Mouse (Mus musculus) CH12.LX (cell line): ENCODE data around the gene Birc3. TPM values are rescaled to one million over a fixed set of nuclear protein-coding genes. Genes with fewer than 3 reads are reported as not detected.

Source experiments
- DNase-seq: peaks from one replicate; pipeline ENCODE4 v3.0.0-alpha.2; 2013; ENCODE audit errors: extremely low read depth
- H3K27ac ChIP-seq: 2 replicates; pipeline ENCODE4 v1.5.1; 2012; ENCODE audit warnings: low read depth, mild to moderate bottlenecking, control low read depth, moderate library complexity; ENCODE audit not compliant: insufficient read depth
- H3K27me3 ChIP-seq: replicated peaks from 2 replicates; pipeline ENCODE3; 2012; ENCODE audit warnings: inconsistent platforms
- H3K36me3 ChIP-seq, 2 experiments: replicated peaks in 1 of 2; 2 replicates each; pipeline versions ENCODE3 to v1.6.1; 2012; ENCODE audit warnings: inconsistent platforms in 1 of 2, low read length in 1 of 2, mild to moderate bottlenecking in 1 of 2, mixed read lengths in 1 of 2, moderate library complexity in 1 of 2; ENCODE audit not compliant: control insufficient read depth in 1 of 2, insufficient read depth in 1 of 2
- H3K4me1 ChIP-seq, 2 experiments: 2 replicates each; pipeline ENCODE4 v1.6.1; 2012; ENCODE audit warnings: inconsistent platforms in 1 of 2, moderate library complexity in 1 of 2; ENCODE audit not compliant: insufficient read depth in 2 of 2, control insufficient read depth in 1 of 2
- H3K4me2 ChIP-seq: 2 replicates; pipeline ENCODE4 v1.6.1; 2012; ENCODE audit warnings: low read depth, mild to moderate bottlenecking, control low read depth; ENCODE audit not compliant: poor library complexity, insufficient read depth, severe bottlenecking
- H3K4me3 ChIP-seq, 3 experiments: fragments of 150-350 bp in 1 of 3; sonication (generic) in 1 of 3; replicated peaks in 1 of 3; 2 replicates each; pipeline versions ENCODE3 to v1.5.1; 2011 to 2012; ENCODE audit warnings: low read depth in 2 of 3, low read length in 2 of 3, mild to moderate bottlenecking in 2 of 3, moderate library complexity in 2 of 3, control low read depth in 1 of 3, improper control_type of control experiment in 1 of 3, inconsistent platforms in 1 of 3, mixed read lengths in 1 of 3; ENCODE audit not compliant: poor library complexity in 1 of 3
- H3K79me2 ChIP-seq: replicated peaks from 2 replicates; pipeline ENCODE4 v1.6.1; 2012; ENCODE audit warnings: mild to moderate bottlenecking, moderate library complexity; ENCODE audit not compliant: control insufficient read depth, poor library complexity, insufficient read depth, severe bottlenecking; ENCODE audit errors: extremely low read depth
- H3K9ac ChIP-seq: 2 replicates; pipeline ENCODE4 v1.6.1; 2012; ENCODE audit warnings: low read depth, mild to moderate bottlenecking, control low read depth, moderate library complexity; ENCODE audit not compliant: insufficient read depth
- H3K9me3 ChIP-seq: replicated peaks from 2 replicates; pipeline ENCODE3; 2012; ENCODE audit warnings: low read length, inconsistent platforms, mixed read lengths
- CHD2 ChIP-seq: IDR thresholded peaks from 2 replicates; pipeline ENCODE4 v1.6.1; 2011; ENCODE audit warnings: low read length, improper control_type of control experiment
- CTCF ChIP-seq, 2 experiments: IDR thresholded peaks in 1 of 2; conservative IDR thresholded peaks in 1 of 2; 2 replicates each; pipeline ENCODE4 v1.5.1; 2011 to 2012; ENCODE audit warnings: low read depth in 2 of 2, low read length in 2 of 2, improper control_type of control experiment in 1 of 2, inconsistent platforms in 1 of 2, mild to moderate bottlenecking in 1 of 2, moderate library complexity in 1 of 2
- ELF1 ChIP-seq: IDR thresholded peaks from 2 replicates; pipeline ENCODE4 v1.6.1; 2014; ENCODE audit warnings: low read depth, mild to moderate bottlenecking, inconsistent platforms, low read length, improper control_type of control experiment
- EP300 ChIP-seq: IDR thresholded peaks from 2 replicates; pipeline ENCODE4 v1.6.1; 2011; ENCODE audit warnings: low read length, improper control_type of control experiment
- ETS1 ChIP-seq: conservative IDR thresholded peaks from 2 replicates; pipeline ENCODE4 v1.6.1; 2012; ENCODE audit warnings: low read depth, mild to moderate bottlenecking, inconsistent platforms, low read length, improper control_type of control experiment, moderate library complexity
- HCFC1 ChIP-seq: IDR thresholded peaks from 2 replicates; pipeline ENCODE4 v1.6.1; 2012; ENCODE audit warnings: low read depth, mild to moderate bottlenecking, inconsistent platforms, low read length, improper control_type of control experiment
- IRF4 ChIP-seq: IDR thresholded peaks from 2 replicates; pipeline ENCODE4 v1.6.1; 2014; ENCODE audit warnings: low read depth, mild to moderate bottlenecking, inconsistent platforms, low read length, improper control_type of control experiment
- JUN ChIP-seq: IDR thresholded peaks from 2 replicates; pipeline ENCODE4 v1.6.1; 2011; ENCODE audit warnings: low read depth, mild to moderate bottlenecking, low read length, improper control_type of control experiment, moderate library complexity; ENCODE audit not compliant: insufficient read depth
- JUND ChIP-seq: conservative IDR thresholded peaks from 2 replicates; pipeline ENCODE4 v1.6.1; 2011; ENCODE audit warnings: low read depth, low read length, improper control_type of control experiment
- KAT2A ChIP-seq: IDR thresholded peaks from 2 replicates; pipeline ENCODE4 v1.6.1; 2012; ENCODE audit warnings: low read length, improper control_type of control experiment, inconsistent platforms; ENCODE audit not compliant: insufficient replicate concordance
- MAFK ChIP-seq: IDR thresholded peaks from 2 replicates; pipeline ENCODE4 v1.6.1; 2011; ENCODE audit warnings: low read length, improper control_type of control experiment; ENCODE audit not compliant: insufficient replicate concordance
- MAX ChIP-seq: IDR thresholded peaks from 2 replicates; pipeline ENCODE4 v1.6.1; 2011; ENCODE audit warnings: low read length, improper control_type of control experiment
- MAZ ChIP-seq: IDR thresholded peaks from 2 replicates; pipeline ENCODE4 v1.6.1; 2012; ENCODE audit warnings: low read depth, mild to moderate bottlenecking, inconsistent platforms, low read length, improper control_type of control experiment, moderate library complexity
- MEF2A ChIP-seq: IDR thresholded peaks from 2 replicates; pipeline ENCODE4 v1.6.1; 2014; ENCODE audit warnings: low read depth, mild to moderate bottlenecking, inconsistent platforms, low read length, improper control_type of control experiment, borderline replicate concordance
- MYC ChIP-seq: IDR thresholded peaks from 2 replicates; pipeline ENCODE4 v1.6.1; 2011; ENCODE audit warnings: low read depth, mild to moderate bottlenecking, improper control_type of control experiment, low read length
- NELFE ChIP-seq: IDR thresholded peaks from 2 replicates; pipeline ENCODE4 v1.6.1; 2011; ENCODE audit warnings: low read depth, low read length, improper control_type of control experiment
- NRF1 ChIP-seq: IDR thresholded peaks from 2 replicates; pipeline ENCODE4 v1.6.1; 2014; ENCODE audit warnings: low read depth, mild to moderate bottlenecking, inconsistent platforms, low read length, improper control_type of control experiment, moderate library complexity
- PAX5 ChIP-seq: IDR thresholded peaks from 2 replicates; pipeline ENCODE4 v1.6.1; 2012; ENCODE audit warnings: low read length, inconsistent platforms, mixed read lengths
- POLR2A ChIP-seq: IDR thresholded peaks from 2 replicates; pipeline ENCODE4 v1.6.1; 2011; ENCODE audit warnings: low read depth, mild to moderate bottlenecking, improper control_type of control experiment, low read length
- POLR2AphosphoS2 ChIP-seq: IDR thresholded peaks from 2 replicates; pipeline ENCODE4 v1.6.1; 2011; ENCODE audit warnings: low read depth, low read length, improper control_type of control experiment
- RAD21 ChIP-seq: IDR thresholded peaks from 2 replicates; pipeline ENCODE4 v1.6.1; 2011; ENCODE audit warnings: low read depth, mild to moderate bottlenecking, low read length, improper control_type of control experiment, moderate library complexity
- RCOR1 ChIP-seq: conservative IDR thresholded peaks from 2 replicates; pipeline ENCODE4 v1.6.1; 2012; ENCODE audit warnings: low read depth, mild to moderate bottlenecking, inconsistent platforms, low read length, improper control_type of control experiment
- SIN3A ChIP-seq: IDR thresholded peaks from 2 replicates; pipeline ENCODE4 v1.6.1; 2012; ENCODE audit warnings: low read length, improper control_type of control experiment, inconsistent platforms
- TBP ChIP-seq: conservative IDR thresholded peaks from 2 replicates; pipeline ENCODE4 v1.6.1; 2011; ENCODE audit warnings: low read depth, low read length, improper control_type of control experiment
- TCF12 ChIP-seq: IDR thresholded peaks from 2 replicates; pipeline ENCODE4 v1.6.1; 2014; ENCODE audit warnings: low read depth, mild to moderate bottlenecking, inconsistent platforms, low read length, improper control_type of control experiment
- USF1 ChIP-seq: IDR thresholded peaks from 2 replicates; pipeline ENCODE4 v1.6.1; 2014; ENCODE audit warnings: low read depth, mild to moderate bottlenecking, inconsistent platforms, low read length, improper control_type of control experiment
- USF2 ChIP-seq: conservative IDR thresholded peaks from 2 replicates; pipeline ENCODE4 v1.6.1; 2011; ENCODE audit warnings: low read depth, low read length, improper control_type of control experiment
- ZKSCAN1 ChIP-seq: IDR thresholded peaks from 2 replicates; pipeline ENCODE4 v1.6.1; 2012; ENCODE audit warnings: low read depth, inconsistent platforms, low read length, improper control_type of control experiment, borderline replicate concordance
- ZMIZ1 ChIP-seq: IDR thresholded peaks from 2 replicates; pipeline ENCODE4 v1.6.1; 2012; ENCODE audit warnings: low read depth, mild to moderate bottlenecking, inconsistent platforms, low read length, improper control_type of control experiment
- ZNF384 ChIP-seq: IDR thresholded peaks from 2 replicates; pipeline ENCODE4 v1.6.1; 2012; ENCODE audit warnings: low read depth, low read length, improper control_type of control experiment, inconsistent platforms
- dilution Hi-C: fragments of 300-500 bp; cut with MboI; formaldehyde crosslinking; loops from 2 replicates; pipeline ENCODE4 v1.14.3; 2020; ENCODE audit warnings: low sequenced_read_pairs; ENCODE audit not compliant: extremely low pct_unique_long_range_greater_than_20kb, extremely low pct_ligation_motif_present
- in situ Hi-C: fragments of 300-500 bp; cut with MboI; formaldehyde crosslinking; loops from 3 replicates; pipeline ENCODE4 v1.14.3; 2019; ENCODE audit warnings: low sequenced_read_pairs, low pct_ligation_motif_present, low pct_unique_long_range_greater_than_20kb, mixed read lengths
- polyA plus RNA-seq: library from polyadenylated mRNA; unstranded; fragments of >175 nt; gene quantifications from 2 replicates; pipeline ENCODE4 v1.2.1, GENCODE M21; 2012; ENCODE audit warnings: low read depth; ENCODE audit not compliant: insufficient read length
- total RNA-seq, 2 experiments: library from RNA; depleted of rRNA; stranded (reverse); fragments of 300-350 nt in 1 of 2; fragments of >200 nt in 1 of 2; gene quantifications; 2 replicates each; pipeline ENCODE4 v1.2.3; 2012 to 2014

Gene Birc3
- total and polyA plus RNA-seq, 3 experiments = 67.9 to 80.0 (median 73.2) TPM

DNA sequence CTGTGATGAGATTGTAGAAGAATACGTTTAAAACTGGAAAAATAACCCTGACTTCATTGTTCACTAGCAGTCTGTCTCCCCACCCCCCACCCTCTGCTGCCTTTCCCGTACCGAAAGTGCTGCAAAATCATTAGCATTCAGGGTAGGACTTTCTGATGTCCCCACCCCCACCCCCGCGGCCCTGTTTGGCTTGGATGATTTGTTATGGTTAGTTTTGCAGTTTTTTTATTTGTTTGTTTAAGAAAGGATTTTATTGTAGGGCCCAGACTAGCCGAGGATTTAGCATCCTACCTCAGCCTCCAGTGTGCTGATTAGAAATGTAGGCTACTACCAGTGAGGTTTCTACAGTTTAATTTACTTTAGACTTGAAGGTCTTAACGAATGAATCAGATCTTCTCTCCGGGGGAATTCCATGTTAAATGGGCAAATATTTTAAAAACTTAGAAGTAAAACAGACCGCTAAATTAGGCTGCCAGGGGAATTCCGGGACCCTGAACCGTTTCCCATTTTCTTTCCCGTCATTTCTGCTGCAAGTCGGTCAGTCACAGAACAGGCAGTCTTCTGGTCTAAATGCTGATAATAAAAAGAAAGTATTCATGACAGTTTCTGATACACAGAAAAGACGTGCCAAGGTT, 35.1 kb downstream of the Birc3 start:
- Histone ChIP-seq H3K79me2 (peaks cover 26% of the 10 kb centered on the region), H3K4me2 (peak overlapping the region; percentile 77), H3K27me3 (no peaks in the 10 kb centered on the region), H3K9ac (peak overlapping the region; percentile 92), H3K36me3 (peaks cover 0 to 10% of the 10 kb centered on the region in 2 experiments), H3K9me3 (no peaks in the 10 kb centered on the region), H3K27ac (peak overlapping the region; percentile 97)
- dilution Hi-C loops = no loop called here
- DNase-seq = peak; percentile 89
- TF ChIP-seq TBP (peak; percentile 76), MAFK (peak; percentile 69; the same call in 1 of the 2 replicates), ELF1 (peak; percentile 37; the same call in 1 of the 2 replicates), MAX (no peak), PAX5 (no peak), USF1 (no peak), ETS1 (0 out of 2 replicates have a peak, but pooled peaks have one; percentile 9), CTCF (conservative IDR thresholded peaks at IDR 0.05 in 1 of 2, IDR thresholded peaks at IDR 0.05 in 1 of 2; ENCODE audit: low read depth in 2 of 2, low read length in 2 of 2) (no peak), POLR2A (no peak; the same call in none of the 2 replicates), ZNF384 (peak; percentile 45), MAZ (peak; percentile 80), MYC (peak; percentile 54; the same call in 1 of the 2 replicates), NELFE (peak; percentile 34; the same call in 1 of the 2 replicates), RCOR1 (peak; percentile 50), ZMIZ1 (0 out of 2 replicates have a peak, but pooled peaks have one; percentile 27), SIN3A (peak; percentile 52), IRF4 (peak; percentile 89), HCFC1 (no peak; the same call in none of the 2 replicates), CHD2 (peak; percentile 96), NRF1 (0 out of 2 replicates have a peak, but pooled peaks have one; percentile 10), JUN (no peak), RAD21 (no peak; the same call in 1 of the 2 replicates), KAT2A (0 out of 2 replicates have a peak, but pooled peaks have one; percentile 65), TCF12 (peak; percentile 74), EP300 (no peak; the same call in 1 of the 2 replicates), MEF2A (peak; percentile 80; the same call in 1 of the 2 replicates), ZKSCAN1 (no peak), POLR2AphosphoS2 (0 out of 2 replicates have a peak, but pooled peaks have one; percentile 6), USF2 (no peak), JUND (0 out of 2 replicates have a peak, but pooled peaks have one; percentile 33)
- TF ChIP-seq, all 38 proteins: peak for 19
- in situ Hi-C loops = no loop called here
- H3K4me1 ChIP-seq = peaks cover 2 to 20% of the 10 kb centered on the region in 2 experiments; a peak in 3 of 4 replicates
- peak overlapping the region; percentile 71 to 75 (median 73) for H3K4me3 ChIP-seq
